Mouse (Mus musculus): ENCODE measurements around the gene Ahdc1. TPM values are rescaled to one million over a fixed set of nuclear protein-coding genes. Genes with fewer than 3 reads are reported as not detected.
A peak's percentile ranks its signal among the peaks of the same experiment; 100 is the strongest.

Gene Ahdc1
- polyA plus RNA-seq (2016; fragmentation: Nextera tagmentation; extraction: Ambion mirVana), result 10.5 TPM in 2 replicates

GRCm38 (mm10) chr4:133011028-133011820 is at the start of gene Ahdc1:
Ahdc1 (plus strand) TSS chr4:133011260.
- Histone ChIP-seq H3K27ac (peak within 1 kb of the TSS; percentile 86), H3K9me3 (no peaks in the 10 kb centered on the region), H3K27me3 (replicated peaks) (peaks cover 16% of the 10 kb centered on the region), H3K4me3 (peak within 1 kb of the TSS; percentile 96), H3K36me3 (no peaks in the 10 kb centered on the region), H3K4me2 (replicated peaks) (peak within 1 kb of the TSS; percentile 99), H3K4me1 (peaks cover 46% of the 10 kb centered on the region), H3K9ac (peak within 1 kb of the TSS; percentile 97)
- ATAC-seq (ENCODE audit: low FRiP score, low read depth), result peak; percentile 77
- WGBS, result under 1% methylated on average over 66 of the region's 66 CpGs

GRCm38 (mm10) chr4:132961866-132962265 is 49.2 kb upstream of the Ahdc1 start:
- Histone ChIP-seq H3K9ac (no peak overlapping the region), H3K27me3 (replicated peaks) (no peaks in the 10 kb centered on the region), H3K4me1 (peaks cover 28% of the 10 kb centered on the region), H3K4me3 (no peak overlapping the region), H3K27ac (no peak overlapping the region), H3K9me3 (no peaks in the 10 kb centered on the region), H3K36me3 (no peaks in the 10 kb centered on the region), H3K4me2 (replicated peaks) (no peak overlapping the region)
- no peak for ATAC-seq (ENCODE audit: low FRiP score, low read depth)
- 84% methylated on average over 5 of the region's 5 CpGs for WGBS

GRCm38 (mm10) chr4:132962628-132963027 is 48.4 kb upstream of the Ahdc1 start:
- ATAC-seq (ENCODE audit: low FRiP score, low read depth), result no peak
- H3K9ac ChIP-seq, result no peak overlapping the region
- H3K27me3 ChIP-seq (replicated peaks), result no peaks in the 10 kb centered on the region
- WGBS, result 92% methylated on average over 4 of the region's 4 CpGs
- no peak overlapping the region for H3K4me3 ChIP-seq
- H3K4me2 ChIP-seq (replicated peaks), result no peak overlapping the region
- no peaks in the 10 kb centered on the region for H3K36me3 ChIP-seq
- H3K9me3 ChIP-seq, result no peaks in the 10 kb centered on the region
- no peak overlapping the region for H3K27ac ChIP-seq
- H3K4me1 ChIP-seq, result peaks cover 28% of the 10 kb centered on the region

GRCm38 (mm10) chr4:132963436-132963835 is 47.6 kb upstream of the Ahdc1 start:
- WGBS, result 42% methylated on average over 2 of the region's 2 CpGs
- Histone ChIP-seq H3K4me2 (replicated peaks) (no peak overlapping the region), H3K4me1 (peaks cover 28% of the 10 kb centered on the region), H3K9me3 (no peaks in the 10 kb centered on the region), H3K4me3 (no peak overlapping the region), H3K27ac (no peak overlapping the region), H3K9ac (no peak overlapping the region), H3K36me3 (no peaks in the 10 kb centered on the region), H3K27me3 (replicated peaks) (no peaks in the 10 kb centered on the region)
- ATAC-seq (ENCODE audit: low FRiP score, low read depth), result no peak

- Histone ChIP-seq H3K4me1 (peaks cover 23% of the 10 kb centered on the region), H3K4me3 (no peak overlapping the region), H3K27ac (no peak overlapping the region), H3K9ac (no peak overlapping the region), H3K4me2 (replicated peaks) (no peak overlapping the region), H3K36me3 (no peaks in the 10 kb centered on the region), H3K27me3 (replicated peaks) (no peaks in the 10 kb centered on the region), H3K9me3 (no peaks in the 10 kb centered on the region)
- WGBS, result 38% methylated on average over 3 of the region's 3 CpGs
- no peak for ATAC-seq (ENCODE audit: low FRiP score, low read depth)
Measured at GRCm38 (mm10) chr4:132964064-132964463, 47.0 kb upstream of the Ahdc1 start.

- 17% methylated on average over 5 of the region's 5 CpGs for WGBS
- ATAC-seq (ENCODE audit: low FRiP score, low read depth), result no peak
- Histone ChIP-seq H3K36me3 (no peaks in the 10 kb centered on the region), H3K4me2 (replicated peaks) (no peak overlapping the region), H3K4me3 (no peak overlapping the region), H3K27me3 (replicated peaks) (no peaks in the 10 kb centered on the region), H3K4me1 (peaks cover 19% of the 10 kb centered on the region), H3K9me3 (no peaks in the 10 kb centered on the region), H3K9ac (no peak overlapping the region), H3K27ac (no peak overlapping the region)
Measured at GRCm38 (mm10) chr4:132964473-132964872, 46.6 kb upstream of the Ahdc1 start.

- Histone ChIP-seq H3K9me3 (no peaks in the 10 kb centered on the region), H3K36me3 (no peaks in the 10 kb centered on the region), H3K27ac (no peak overlapping the region), H3K9ac (no peak overlapping the region), H3K4me2 (replicated peaks) (no peak overlapping the region), H3K4me1 (peaks cover 11% of the 10 kb centered on the region), H3K27me3 (replicated peaks) (peaks cover 8% of the 10 kb centered on the region), H3K4me3 (no peak overlapping the region)
- ATAC-seq (ENCODE audit: low FRiP score, low read depth), result no peak
- 58% methylated on average over 6 of the region's 6 CpGs for WGBS
Measured at GRCm38 (mm10) chr4:132968105-132968938, 42.7 kb upstream of the Ahdc1 start.

GRCm38 (mm10) chr4:132971601-132972000 is 39.5 kb upstream of the Ahdc1 start:
- Histone ChIP-seq H3K27ac (no peak overlapping the region), H3K27me3 (replicated peaks) (peaks cover 41% of the 10 kb centered on the region), H3K9ac (no peak overlapping the region), H3K36me3 (no peaks in the 10 kb centered on the region), H3K4me2 (replicated peaks) (no peak overlapping the region), H3K9me3 (no peaks in the 10 kb centered on the region), H3K4me3 (no peak overlapping the region), H3K4me1 (peaks cover 26% of the 10 kb centered on the region; the same call in 1 of the 2 replicates)
- 70% methylated on average over 6 of the region's 6 CpGs for WGBS
- no peak for ATAC-seq (ENCODE audit: low FRiP score, low read depth)

GRCm38 (mm10) chr4:132972101-132972500 is 39.0 kb upstream of the Ahdc1 start:
- ATAC-seq (ENCODE audit: low FRiP score, low read depth), result no peak
- H3K27me3 ChIP-seq (replicated peaks), result peaks cover 41% of the 10 kb centered on the region
- H3K9ac ChIP-seq, result no peak overlapping the region
- H3K36me3 ChIP-seq, result no peaks in the 10 kb centered on the region
- no peak overlapping the region for H3K27ac ChIP-seq
- peaks cover 26% of the 10 kb centered on the region; the same call in 1 of the 2 replicates for H3K4me1 ChIP-seq
- H3K9me3 ChIP-seq, result no peaks in the 10 kb centered on the region
- H3K4me2 ChIP-seq (replicated peaks), result no peak overlapping the region
- H3K4me3 ChIP-seq, result no peak overlapping the region
- 79% methylated on average over 3 of the region's 3 CpGs for WGBS

GRCm38 (mm10) chr4:132972556-132972955 is 38.5 kb upstream of the Ahdc1 start:
- peaks cover 26% of the 10 kb centered on the region; the same call in 1 of the 2 replicates for H3K4me1 ChIP-seq
- no peak overlapping the region for H3K27ac ChIP-seq
- peaks cover 44% of the 10 kb centered on the region for H3K27me3 ChIP-seq (replicated peaks)
- WGBS, result 31% methylated on average over 2 of the region's 2 CpGs
- H3K36me3 ChIP-seq, result no peaks in the 10 kb centered on the region
- H3K9me3 ChIP-seq, result no peaks in the 10 kb centered on the region
- no peak overlapping the region for H3K4me3 ChIP-seq
- H3K4me2 ChIP-seq (replicated peaks), result no peak overlapping the region
- no peak overlapping the region for H3K9ac ChIP-seq
- ATAC-seq (ENCODE audit: low FRiP score, low read depth), result no peak

GRCm38 (mm10) chr4:132973186-132973585 is 37.9 kb upstream of the Ahdc1 start:
- WGBS, result 37% methylated on average over 8 of the region's 8 CpGs
- Histone ChIP-seq H3K9ac (no peak overlapping the region), H3K4me2 (replicated peaks) (no peak overlapping the region), H3K36me3 (no peaks in the 10 kb centered on the region), H3K9me3 (no peaks in the 10 kb centered on the region), H3K4me1 (peaks cover 26% of the 10 kb centered on the region; the same call in 1 of the 2 replicates), H3K27me3 (replicated peaks) (peaks cover 44% of the 10 kb centered on the region), H3K4me3 (no peak overlapping the region), H3K27ac (no peak overlapping the region)
- no peak for ATAC-seq (ENCODE audit: low FRiP score, low read depth)

GRCm38 (mm10) chr4:132973814-132974398 is 37.2 kb upstream of the Ahdc1 start, which contains the start of gene Fgr:
Fgr (plus strand) TSS chr4:132974095.
- no peak for ATAC-seq (ENCODE audit: low FRiP score, low read depth)
- Histone ChIP-seq H3K9ac (no peak within 1 kb of the TSS), H3K4me3 (no peak within 1 kb of the TSS; the same call in 1 of the 2 replicates), H3K9me3 (no peaks in the 10 kb centered on the region), H3K27ac (no peak within 1 kb of the TSS), H3K36me3 (no peaks in the 10 kb centered on the region), H3K27me3 (replicated peaks) (peaks cover 44% of the 10 kb centered on the region), H3K4me2 (replicated peaks) (peak within 1 kb of the TSS; percentile 49), H3K4me1 (peaks cover 26% of the 10 kb centered on the region; the same call in 1 of the 2 replicates)
- 7% methylated on average over 21 of the region's 21 CpGs for WGBS

All from neural tube, embryonic 12.5 days (tissue).